Mouse (Mus musculus) limb, embryonic 11.5 days (tissue): ENCODE results near the gene Zfp551. TPM values are rescaled to one million over a fixed set of nuclear protein-coding genes. Genes with fewer than 3 reads are reported as not detected.

Experiments
- ATAC-seq: fragments of 200-750 bp; cut with Nextera tagmentation; 2 replicates; pipeline ENCODE4 v1.8.0; 2017; ENCODE audit warnings: low read depth; ENCODE audit not compliant: insufficient number of reproducible peaks, low FRiP score, low TSS enrichment
- DNase-seq: peaks from one replicate; pipeline ENCODE4 v3.0.0-alpha.2; 2015; ENCODE audit warnings: low spot score
- H3K27ac ChIP-seq: fragments of 300-500 bp; sonication (generic); replicated peaks from 2 replicates; pipeline ENCODE4 v1.5.1; 2014; ENCODE audit warnings: low read depth, mild to moderate bottlenecking, low read length
- H3K27me3 ChIP-seq: fragments of 300-500 bp; sonication (generic); 2 replicates; pipeline ENCODE4 v1.6.1; 2014; ENCODE audit warnings: mild to moderate bottlenecking, low read length, mixed read lengths; ENCODE audit not compliant: control insufficient read depth, insufficient read depth
- H3K36me3 ChIP-seq: fragments of 300-500 bp; sonication (generic); 2 replicates; pipeline ENCODE4 v1.6.1; 2014; ENCODE audit warnings: mild to moderate bottlenecking, low read length, moderate library complexity, mixed read lengths; ENCODE audit not compliant: control insufficient read depth, insufficient read depth
- H3K4me1 ChIP-seq: fragments of 300-500 bp; sonication (generic); 2 replicates; pipeline ENCODE4 v1.6.1; 2014; ENCODE audit warnings: low read length, mixed read lengths; ENCODE audit not compliant: control insufficient read depth, insufficient read depth
- H3K4me2 ChIP-seq: fragments of 300-500 bp; sonication (generic); 2 replicates; pipeline ENCODE4 v1.6.1; 2014; ENCODE audit warnings: low read depth, mild to moderate bottlenecking, moderate library complexity; ENCODE audit not compliant: severe bottlenecking
- H3K4me3 ChIP-seq: fragments of 300-500 bp; sonication (generic); 2 replicates; pipeline ENCODE4 v1.5.1; 2014; ENCODE audit warnings: low read depth, low read length
- H3K9ac ChIP-seq: fragments of 300-500 bp; sonication (generic); 2 replicates; pipeline ENCODE4 v1.6.1; 2014; ENCODE audit warnings: mild to moderate bottlenecking, low read length
- H3K9me3 ChIP-seq: fragments of 300-500 bp; sonication (generic); 2 replicates; pipeline ENCODE4 v1.6.1; 2016; ENCODE audit warnings: low read length; ENCODE audit not compliant: control insufficient read depth
- WGBS: fragments of 180-500 bp; shearing (Covaris S2); extraction: QIAGEN DNeasy Blood & Tissue Kit; methylation state at CpG from one replicate; pipeline ENCODE4 v1.1.7; 2014; 5-methylcytosine and 5-hydroxymethylcytosine counted together
- polyA plus RNA-seq: library from polyadenylated mRNA; unstranded; fragments of >200 nt; fragmentation: Nextera tagmentation; extraction: Ambion mirVana; gene quantifications from 2 replicates; pipeline ENCODE4 v1.2.1, GENCODE M21; 2014

Gene Zfp551
- polyA plus RNA-seq = 4.6 and 5.3 TPM in 2 replicates

DNA sequence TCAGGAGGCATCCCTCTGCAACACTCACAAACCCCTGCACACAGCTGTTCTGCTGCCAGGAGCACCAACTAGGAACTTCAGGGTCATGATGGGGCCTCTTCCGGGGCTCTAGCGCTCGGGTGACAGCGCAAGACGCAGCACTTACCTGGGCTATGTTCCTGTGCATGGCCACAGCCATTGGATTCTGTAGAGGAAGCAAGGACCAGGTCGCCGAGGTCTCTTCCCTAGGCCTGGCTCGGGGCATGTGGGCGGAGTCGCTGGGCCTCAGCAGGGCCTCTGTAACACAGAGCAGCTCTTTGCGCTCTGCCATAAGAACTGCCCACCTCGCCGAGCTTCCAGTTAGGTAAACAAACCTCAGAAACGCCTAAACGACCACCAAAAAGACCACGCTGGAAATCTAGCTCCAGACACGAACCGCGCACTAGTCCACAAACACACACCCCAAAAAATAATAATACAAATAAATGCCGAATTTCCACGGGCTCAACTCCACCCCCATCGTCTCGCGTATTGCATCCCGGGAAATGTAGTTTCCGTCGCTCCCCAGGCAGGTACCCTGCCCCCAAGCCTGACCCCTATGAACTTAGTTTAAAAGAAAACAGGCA is at the start of gene Zfp551:
Gene Zfp551 (minus strand): TSS at position 507 of the 605 bp plus-strand sequence.
- ATAC-seq = peak; percentile 96
- peak within 1 kb of the TSS; percentile 52 for H3K4me3 ChIP-seq
- H3K4me1 ChIP-seq = no peaks in the 10 kb centered on the region
- H3K9ac ChIP-seq = peak within 1 kb of the TSS; percentile 82
- DNase-seq = peak; percentile 81
- H3K4me2 ChIP-seq = peak within 1 kb of the TSS; percentile 54
- H3K9me3 ChIP-seq = no peaks in the 10 kb centered on the region
- no peaks in the 10 kb centered on the region for H3K27me3 ChIP-seq
- H3K27ac ChIP-seq = no peak within 1 kb of the TSS
- WGBS = under 1% methylated on average over 27 of the region's 27 CpGs
- H3K36me3 ChIP-seq = no peaks in the 10 kb centered on the region

DNA sequence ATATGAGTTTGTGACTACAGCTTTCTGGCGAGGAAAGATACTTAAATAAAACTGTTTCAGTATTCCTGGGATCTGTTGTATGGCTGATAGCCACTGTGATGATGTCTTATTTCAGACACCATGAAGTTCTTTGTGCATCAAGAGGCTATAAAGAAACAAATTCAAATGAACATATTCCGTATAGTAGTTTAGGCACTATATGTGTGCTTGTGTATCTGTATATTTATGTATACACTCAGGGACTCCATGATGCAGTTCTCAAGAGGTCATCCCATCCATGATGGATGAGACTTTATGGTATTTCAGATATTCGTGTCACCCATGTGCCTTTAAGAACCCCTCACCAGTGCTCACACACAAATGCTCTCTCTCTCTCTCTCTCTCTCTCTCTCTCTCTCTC is 304 bp upstream of the Zfp551 start:
- no peak overlapping the region for H3K27ac ChIP-seq
- no peaks in the 10 kb centered on the region for H3K27me3 ChIP-seq
- ATAC-seq = peak; percentile 13; the same call in 1 of the 2 replicates
- WGBS = 63% methylated on average over 3 of the region's 3 CpGs
- H3K36me3 ChIP-seq = no peaks in the 10 kb centered on the region
- H3K9ac ChIP-seq = no peak overlapping the region; the same call in 1 of the 2 replicates
- H3K9me3 ChIP-seq = no peaks in the 10 kb centered on the region
- H3K4me3 ChIP-seq = peak overlapping the region; percentile 52
- no peaks in the 10 kb centered on the region for H3K4me1 ChIP-seq
- H3K4me2 ChIP-seq = no peak overlapping the region
- DNase-seq = no peak

- 61% methylated on average over 5 of the region's 5 CpGs for WGBS
- ATAC-seq = no peak
- H3K27ac ChIP-seq = no peak overlapping the region
Measured at GRCm38 (mm10) chr7:12421741-12422140, 810 bp downstream of the Zfp551 start.

GRCm38 (mm10) chr7:12369173-12369572 is 53.4 kb downstream of the Zfp551 start, which contains the start of gene Vmn1r84:
Gene Vmn1r84, minus strand, starts transcription at chr7:12369273.
- ATAC-seq = no peak
- no peaks in the 10 kb centered on the region for H3K9me3 ChIP-seq
- no peak within 1 kb of the TSS for H3K27ac ChIP-seq
- WGBS = 61% methylated on average over 1 of the region's 1 CpGs
- no peaks in the 10 kb centered on the region for H3K27me3 ChIP-seq
- H3K9ac ChIP-seq = no peak within 1 kb of the TSS
- no peak for DNase-seq
- no peak within 1 kb of the TSS for H3K4me2 ChIP-seq
- no peak within 1 kb of the TSS for H3K4me3 ChIP-seq
- no peaks in the 10 kb centered on the region for H3K36me3 ChIP-seq
- no peaks in the 10 kb centered on the region for H3K4me1 ChIP-seq

More at GRCm38 (mm10) chr7:12421741-12422140, 810 bp downstream of the Zfp551 start:
- Histone ChIP-seq H3K9me3 (no peaks in the 10 kb centered on the region), H3K9ac (peak overlapping the region; percentile 82), H3K4me1 (no peaks in the 10 kb centered on the region), H3K4me3 (peak overlapping the region; percentile 52), H3K36me3 (peaks cover 2% of the 10 kb centered on the region; the same call in 1 of the 2 replicates), H3K27me3 (no peaks in the 10 kb centered on the region), H3K4me2 (peak overlapping the region; percentile 54)
- peak; percentile 22 for DNase-seq

Other genes starting within 250 kb of the Zfp551 start
- not detected in 2 replicates for gene Vmn1r80, start 233.5 kb downstream of the Zfp551 start, polyA plus RNA-seq
- gene Vmn1r81, start 154.5 kb downstream of the Zfp551 start, polyA plus RNA-seq = not detected in 2 replicates
- gene Vmn1r82, start 122.3 kb downstream of the Zfp551 start, polyA plus RNA-seq = not detected in 2 replicates
- gene Vmn1r83, start 93.3 kb downstream of the Zfp551 start, polyA plus RNA-seq = 0.09 TPM in 1 of 2 replicates, not detected in the other
- gene Vmn1r84, start 53.5 kb downstream of the Zfp551 start, polyA plus RNA-seq = not detected in 2 replicates
- gene Zfp606, start 55.5 kb upstream of the Zfp551 start, polyA plus RNA-seq = 39.6 and 39.8 TPM in 2 replicates
- not detected in 2 replicates for gene 2900092C05Rik, start 89.8 kb upstream of the Zfp551 start, polyA plus RNA-seq
- gene Vmn2r53, start 186.0 kb upstream of the Zfp551 start, polyA plus RNA-seq = under 0.01 and 0.01 TPM in 2 replicates
- not detected in 2 replicates for gene Vmn2r54, start 217.6 kb upstream of the Zfp551 start, polyA plus RNA-seq